Mouse (Mus musculus): Measurements from ENCODE around the gene Ppp1r21.
A peak's percentile ranks its signal among the peaks of the same experiment; 100 is the strongest.

The Ppp1r21 gene

DNA sequence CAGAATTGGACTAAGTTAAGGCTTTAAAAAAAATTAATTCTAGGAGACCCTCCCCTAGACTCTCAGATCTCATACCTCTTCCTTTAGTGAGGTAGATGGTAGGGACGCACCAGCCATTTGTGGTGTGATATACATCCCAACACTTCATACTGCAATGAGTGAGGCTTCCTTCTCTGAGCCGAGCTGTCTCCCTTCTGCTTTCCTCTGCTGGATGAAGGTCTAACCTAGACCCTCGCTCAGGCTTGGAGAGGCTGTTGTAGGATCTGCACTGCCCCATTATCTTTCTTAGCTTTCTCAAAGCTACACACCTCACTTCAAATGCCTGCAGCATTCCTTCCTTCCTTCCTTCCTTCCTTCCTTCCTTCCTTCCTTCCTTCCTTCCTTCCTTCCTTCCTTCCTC lies 83.8 kb downstream of the Ppp1r21 start:
- no peak for DNase-seq (ENCODE audit: low read depth, low spot score)

DNA sequence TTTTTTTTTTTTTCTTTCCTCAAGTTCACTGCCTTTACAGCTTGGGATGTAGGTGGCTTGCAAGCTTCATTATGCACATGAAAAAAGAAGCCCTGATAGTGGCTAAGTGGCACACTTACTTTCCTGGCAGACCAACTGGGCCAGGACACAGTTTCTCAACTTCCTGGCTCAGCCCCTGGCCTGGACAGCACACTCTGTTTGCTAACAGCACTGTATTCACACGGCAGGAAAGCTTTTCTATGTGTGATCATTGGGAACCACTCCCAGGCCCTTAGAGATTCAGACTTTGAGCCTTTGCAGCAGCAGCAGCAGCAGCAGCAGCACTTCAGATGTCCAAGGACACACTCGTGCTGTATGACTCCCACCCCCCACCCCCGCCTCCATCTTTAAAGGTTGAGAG lies 84.3 kb downstream of the Ppp1r21 start:
- DNase-seq (ENCODE audit: low read depth, low spot score) = no peak

DNA sequence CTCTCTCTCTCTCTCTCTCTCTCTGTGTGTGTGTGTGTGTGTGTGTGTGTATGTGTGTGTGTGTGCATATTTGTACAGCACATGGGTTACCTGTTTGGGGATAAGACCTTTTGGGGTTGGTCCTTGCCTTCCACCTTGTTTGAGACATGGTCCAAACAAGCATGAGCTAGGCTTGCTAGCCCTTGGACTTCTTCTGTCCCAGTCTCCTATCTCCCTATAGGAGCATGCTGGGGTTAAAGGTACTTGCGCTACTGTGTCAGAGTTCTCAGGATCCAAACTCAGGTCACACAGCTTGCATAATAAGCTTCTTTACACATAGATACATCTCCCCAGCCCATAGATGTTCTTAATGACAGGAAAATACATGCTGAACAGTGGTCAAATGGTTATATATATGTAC lies 84.8 kb downstream of the Ppp1r21 start:
- no peak for DNase-seq (ENCODE audit: low read depth, low spot score)

- no peak for DNase-seq (ENCODE audit: low read depth, low spot score)
These were observed 85.7 kb downstream of the Ppp1r21 start for GRCm38 (mm10) chr17:88615492-88616155.

GRCm38 (mm10) chr17:88620935-88621334 lies 91.0 kb downstream of the Ppp1r21 start:
- DNase-seq (ENCODE audit: low read depth, low spot score) = no peak

- no peak for DNase-seq (ENCODE audit: low read depth, low spot score)
These were observed 91.5 kb downstream of the Ppp1r21 start for GRCm38 (mm10) chr17:88621374-88621773.

DNA sequence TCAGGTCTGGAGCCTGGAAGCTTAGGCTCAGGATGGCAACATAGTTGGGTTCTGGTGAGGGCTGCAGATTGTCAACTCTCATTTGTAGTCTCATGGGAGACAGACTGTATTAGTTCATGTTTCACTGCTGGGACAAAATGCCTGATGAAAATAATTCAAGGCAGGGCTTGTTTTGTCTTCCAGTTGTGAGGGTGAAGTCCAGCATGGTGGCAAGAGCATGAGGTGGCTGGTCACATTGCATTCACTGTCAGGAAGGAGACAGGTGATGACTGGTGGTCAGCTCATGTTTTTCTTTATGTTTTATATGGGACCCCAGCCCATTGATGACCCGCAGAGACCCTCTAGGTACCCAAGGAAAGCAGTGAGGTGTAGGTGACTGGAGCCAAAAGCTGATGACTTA lies 92.8 kb downstream of the Ppp1r21 start:
- no peak for DNase-seq (ENCODE audit: low read depth, low spot score)

DNA sequence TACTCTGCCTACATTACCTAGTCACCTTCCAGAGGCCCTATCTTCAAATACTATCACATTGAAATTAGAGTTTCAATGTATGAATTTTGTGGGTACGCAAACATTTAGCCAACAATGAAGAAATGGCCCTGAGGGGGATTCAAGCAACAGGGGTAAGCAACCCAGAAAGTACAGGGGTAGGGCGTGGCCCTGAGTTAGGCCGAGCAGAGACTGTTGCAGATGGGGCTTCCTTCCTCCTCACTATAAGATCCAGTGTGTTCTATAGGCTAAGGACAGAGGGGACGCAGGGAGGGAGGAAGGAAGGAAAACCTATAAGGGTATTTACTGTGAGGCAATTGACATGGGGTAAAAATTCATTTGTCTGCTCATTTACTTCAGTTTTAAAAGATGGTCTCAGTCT lies 94.5 kb downstream of the Ppp1r21 start:
- DNase-seq (ENCODE audit: low read depth, low spot score) = no peak

DNA sequence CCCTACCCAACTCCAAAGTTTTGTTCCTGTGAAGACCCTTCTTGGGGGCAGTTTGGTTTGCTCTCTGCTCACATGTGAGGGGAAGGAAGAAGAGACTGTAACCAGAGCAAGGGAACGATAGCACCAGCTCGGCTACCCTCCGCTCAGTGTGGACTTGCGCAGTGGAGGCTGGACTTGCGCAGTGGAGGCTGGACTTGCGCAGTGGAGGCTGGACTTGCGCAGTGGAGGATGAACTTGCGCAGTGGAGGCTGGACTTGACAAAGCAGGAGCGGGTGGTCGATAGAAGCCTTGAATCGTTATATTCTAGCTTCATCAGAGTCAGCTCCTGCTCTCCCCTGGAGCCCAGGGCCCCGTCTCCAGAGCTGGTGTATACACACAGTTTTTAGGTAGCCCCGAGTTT lies 95.4 kb downstream of the Ppp1r21 start:
- no peak for DNase-seq (ENCODE audit: low read depth, low spot score)

DNA sequence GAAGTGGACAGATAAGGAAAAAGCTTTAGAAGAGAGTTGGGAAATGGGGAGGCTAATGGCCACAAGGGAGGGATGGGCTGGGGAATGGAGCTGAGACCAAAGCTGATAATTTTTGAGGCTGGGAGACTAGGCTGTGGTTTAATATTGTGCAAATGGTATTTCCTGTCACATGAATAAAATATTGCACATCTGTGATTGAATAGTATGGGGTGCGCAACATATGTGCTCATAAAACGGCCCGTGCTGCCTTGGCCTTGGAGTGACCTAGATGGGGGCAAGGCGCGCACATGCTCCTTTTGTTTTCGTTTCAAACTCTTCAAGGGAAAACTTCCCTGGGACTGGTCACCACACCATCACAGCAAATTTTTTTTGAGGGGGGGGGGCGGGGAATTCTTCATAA lies 96.0 kb downstream of the Ppp1r21 start:
- DNase-seq (ENCODE audit: low read depth, low spot score) = peak; percentile 14

- DNase-seq (ENCODE audit: low read depth, low spot score) = peak; percentile 51
These were observed 96.5 kb downstream of the Ppp1r21 start for GRCm38 (mm10) chr17:88626347-88626811.

- DNase-seq (ENCODE audit: low read depth, low spot score) = no peak
These were observed 97.2 kb downstream of the Ppp1r21 start for GRCm38 (mm10) chr17:88627150-88627549.

DNA sequence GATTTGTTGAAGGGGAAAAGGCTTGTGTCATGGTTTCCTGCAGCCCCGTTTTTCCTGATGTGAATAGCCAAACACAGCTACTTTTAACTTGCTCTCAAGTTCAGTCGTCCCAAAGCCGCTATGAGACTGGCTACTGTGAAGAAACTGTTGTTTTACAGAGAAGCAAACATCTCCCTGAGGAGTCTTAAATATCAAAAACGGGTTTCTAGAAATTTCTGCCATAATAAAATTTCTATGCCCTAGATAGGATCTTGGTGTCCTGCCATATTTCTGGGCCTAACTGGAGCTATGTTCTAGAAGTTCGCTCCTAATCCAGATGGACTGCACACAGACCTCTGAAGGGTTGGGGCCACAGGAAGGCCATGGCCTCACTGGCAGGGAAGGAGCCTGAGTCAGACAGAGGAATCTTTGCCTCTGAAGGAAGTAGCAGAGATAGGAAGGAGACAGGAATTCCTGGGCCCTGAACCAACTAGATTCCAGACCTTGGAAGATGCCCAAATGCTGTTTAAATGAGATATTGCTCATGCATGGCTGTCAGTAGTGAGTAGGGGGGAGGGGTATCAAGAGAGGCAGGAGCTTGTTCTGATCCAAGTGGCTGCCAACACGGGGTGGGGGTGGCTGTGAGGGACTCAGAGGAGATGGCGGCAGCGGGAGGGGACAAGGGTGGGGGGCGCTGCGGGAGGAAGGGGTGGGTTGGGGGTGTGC lies 98.9 kb downstream of the Ppp1r21 start:
- DNase-seq (ENCODE audit: low read depth, low spot score) = no peak

DNA sequence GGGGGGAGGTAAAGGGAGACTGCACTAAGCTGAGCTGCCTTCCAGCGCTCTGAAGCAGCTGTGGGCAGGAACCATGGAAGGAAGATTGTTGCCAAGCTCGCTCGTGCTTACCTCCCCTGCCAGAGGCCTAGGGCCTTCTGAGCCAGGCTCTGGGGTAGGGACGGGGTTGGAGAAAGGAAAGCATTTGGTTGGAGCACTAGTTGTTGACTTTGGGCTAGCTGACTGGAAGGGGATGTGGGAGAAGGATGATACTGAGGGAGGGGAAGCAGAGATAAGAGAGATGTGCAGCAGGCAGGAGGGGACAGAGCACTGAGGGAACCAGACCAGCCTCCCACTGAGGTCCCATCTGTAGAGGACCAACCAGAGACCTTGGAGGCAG lies 99.5 kb downstream of the Ppp1r21 start:
- DNase-seq (ENCODE audit: low read depth, low spot score) = no peak

GRCm38 (mm10) chr17:88629931-88630553 lies 100.1 kb downstream of the Ppp1r21 start:
- no peak for DNase-seq (ENCODE audit: low read depth, low spot score)

DNA sequence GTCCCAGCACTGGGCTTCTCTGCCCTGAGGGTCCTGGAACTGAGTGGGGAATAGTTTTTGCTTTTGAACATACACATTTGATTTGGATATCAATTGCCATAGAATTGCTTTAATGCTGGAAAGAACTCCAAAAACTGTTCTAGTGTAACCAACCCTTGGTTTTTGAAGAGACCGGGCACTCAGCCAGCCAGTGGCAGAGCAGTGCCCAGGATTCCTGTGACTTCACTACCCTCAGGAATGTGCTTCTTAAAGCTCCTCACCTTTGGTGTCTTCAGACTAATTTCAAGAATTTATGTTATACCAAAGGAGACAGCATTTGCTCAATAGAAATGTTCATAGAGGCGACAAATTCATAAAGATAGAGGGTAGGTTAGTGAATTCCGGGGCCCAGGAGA lies 100.6 kb downstream of the Ppp1r21 start:
- no peak for DNase-seq (ENCODE audit: low read depth, low spot score)

GRCm38 (mm10) chr17:88632631-88633030 lies 102.7 kb downstream of the Ppp1r21 start:
- no peak for DNase-seq (ENCODE audit: low read depth, low spot score)

DNA sequence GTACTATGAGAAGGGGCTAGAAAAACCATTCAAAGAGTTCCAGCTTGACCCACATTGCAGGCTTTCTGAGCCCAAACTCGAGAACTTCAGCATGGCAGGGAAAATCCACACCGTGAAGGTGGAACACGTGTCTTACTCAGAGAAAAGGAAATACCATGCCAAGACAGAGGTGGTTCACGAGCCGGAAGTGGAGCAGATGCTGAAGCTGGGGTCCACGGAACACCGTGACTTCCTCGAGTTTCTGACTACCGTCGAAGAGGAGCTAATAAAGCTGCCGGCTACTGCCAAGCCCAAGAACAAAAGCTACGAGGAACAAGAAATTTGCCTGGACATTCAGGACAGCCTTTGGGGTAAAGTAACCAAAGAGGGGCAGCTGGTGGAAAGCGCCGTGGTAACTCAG lies 106.2 kb downstream of the Ppp1r21 start:
- no peak for DNase-seq (ENCODE audit: low read depth, low spot score)

- no peak for DNase-seq (ENCODE audit: low read depth, low spot score)
These were observed 106.7 kb downstream of the Ppp1r21 start for GRCm38 (mm10) chr17:88636587-88636986.

Data from forelimb bud, embryonic 11.5 days (tissue).